Mouse (Mus musculus) midbrain, embryonic 12.5 days (tissue): Measurements from ENCODE around the gene F2rl1. TPM values are rescaled to one million over a fixed set of nuclear protein-coding genes. Genes with fewer than 3 reads are reported as not detected.
A peak's percentile ranks its signal among the peaks of the same experiment; 100 is the strongest.

Experiments used
- ATAC-seq: fragments of 200-750 bp; cut with Nextera tagmentation; 2 replicates; pipeline ENCODE4 v1.8.0; 2017; ENCODE audit warnings: low read depth, moderate TSS enrichment, moderate library complexity; ENCODE audit not compliant: low FRiP score
- H3K27ac ChIP-seq: fragments of 300-500 bp; sonication (generic); replicated peaks from 2 replicates; pipeline ENCODE4 v1.5.1; 2016; ENCODE audit warnings: mild to moderate bottlenecking
- H3K27me3 ChIP-seq: fragments of 300-500 bp; sonication (generic); 2 replicates; pipeline ENCODE4 v1.6.1; 2016; ENCODE audit warnings: mild to moderate bottlenecking
- H3K36me3 ChIP-seq: fragments of 300-500 bp; sonication (generic); 2 replicates; pipeline ENCODE4 v1.6.1; 2016
- H3K4me1 ChIP-seq: fragments of 300-500 bp; sonication (generic); 2 replicates; pipeline ENCODE4 v1.6.1; 2016
- H3K4me2 ChIP-seq: fragments of 300-500 bp; sonication (generic); replicated peaks from 2 replicates; pipeline ENCODE4 v1.6.1; 2016; ENCODE audit warnings: mild to moderate bottlenecking, moderate library complexity
- H3K4me3 ChIP-seq: fragments of 300-500 bp; sonication (generic); 2 replicates; pipeline ENCODE4 v1.5.1; 2016; ENCODE audit warnings: mild to moderate bottlenecking
- H3K9ac ChIP-seq: fragments of 300-500 bp; sonication (generic); replicated peaks from 2 replicates; pipeline ENCODE4 v1.6.1; 2016; ENCODE audit warnings: mild to moderate bottlenecking, moderate library complexity
- H3K9me3 ChIP-seq: fragments of 300-500 bp; sonication (generic); 2 replicates; pipeline ENCODE4 v1.6.1; 2016; ENCODE audit warnings: mild to moderate bottlenecking
- WGBS: fragments of 180-500 bp; shearing (Covaris S2); methylation state at CpG from one replicate; pipeline ENCODE4 v1.1.7; 2016; 5-methylcytosine and 5-hydroxymethylcytosine counted together
- polyA plus RNA-seq: library from polyadenylated mRNA; unstranded; fragments of >200 nt; fragmentation: Nextera tagmentation; extraction: Ambion mirVana; gene quantifications from 2 replicates; pipeline ENCODE4 v1.2.1, GENCODE M21; 2016

Gene F2rl1
- polyA plus RNA-seq, 1 experiment from 2014 or later: 0.17 TPM

GRCm38 (mm10) chr13:95493296-95493695 is 31.7 kb downstream of the F2rl1 start:
- H3K4me3 ChIP-seq: no peak overlapping the region
- peaks cover 5% of the 10 kb centered on the region; the same call in 1 of the 2 replicates for H3K4me1 ChIP-seq
- H3K4me2 ChIP-seq: no peak overlapping the region
- H3K9me3 ChIP-seq: no peaks in the 10 kb centered on the region
- H3K36me3 ChIP-seq: no peaks in the 10 kb centered on the region
- no peak overlapping the region for H3K9ac ChIP-seq
- ATAC-seq: no peak
- 0 out of 2 replicates have a peak, but pooled peaks cover 4% of the 10 kb centered on the region for H3K27me3 ChIP-seq
- H3K27ac ChIP-seq: no peak overlapping the region
- 75% methylated on average over 5 of the region's 5 CpGs for WGBS

GRCm38 (mm10) chr13:95491327-95491726 is 33.7 kb downstream of the F2rl1 start:
- H3K4me2 ChIP-seq: no peak overlapping the region
- no peak overlapping the region for H3K4me3 ChIP-seq
- no peaks in the 10 kb centered on the region for H3K4me1 ChIP-seq
- 0 out of 2 replicates have a peak, but pooled peaks cover 4% of the 10 kb centered on the region for H3K27me3 ChIP-seq
- no peaks in the 10 kb centered on the region for H3K9me3 ChIP-seq
- no peaks in the 10 kb centered on the region for H3K36me3 ChIP-seq
- WGBS: 57% methylated on average over 11 of the region's 11 CpGs
- H3K9ac ChIP-seq: no peak overlapping the region
- ATAC-seq: no peak
- no peak overlapping the region for H3K27ac ChIP-seq

GRCm38 (mm10) chr13:95484664-95485063 is 40.4 kb downstream of the F2rl1 start:
- H3K4me1 ChIP-seq: 0 out of 2 replicates have a peak, but pooled peaks cover 3% of the 10 kb centered on the region
- WGBS: 54% methylated on average over 5 of the region's 5 CpGs

GRCm38 (mm10) chr13:95481428-95481827 is 43.6 kb downstream of the F2rl1 start:
- no peak overlapping the region for H3K4me3 ChIP-seq
- ATAC-seq: peak; percentile 34; the same call in 1 of the 2 replicates

More at GRCm38 (mm10) chr13:95484664-95485063, 40.4 kb downstream of the F2rl1 start:
- ATAC-seq: no peak
- H3K4me3 ChIP-seq: no peak overlapping the region
- H3K9me3 ChIP-seq: no peaks in the 10 kb centered on the region
- no peak overlapping the region for H3K9ac ChIP-seq
- peaks cover 8% of the 10 kb centered on the region; the same call in 1 of the 2 replicates for H3K27me3 ChIP-seq
- no peak overlapping the region for H3K4me2 ChIP-seq
- H3K27ac ChIP-seq: no peak overlapping the region
- H3K36me3 ChIP-seq: no peaks in the 10 kb centered on the region

GRCm38 (mm10) chr13:95478671-95479413 is 46.2 kb downstream of the F2rl1 start, which contains the start of gene S100z:
Gene S100z (minus strand): TSS chr13:95478721.
- 91% methylated on average over 21 of the region's 21 CpGs for WGBS
- H3K9me3 ChIP-seq: no peaks in the 10 kb centered on the region

More at GRCm38 (mm10) chr13:95481428-95481827, 43.6 kb downstream of the F2rl1 start:
- Histone ChIP-seq H3K27ac (no peak overlapping the region), H3K9me3 (no peaks in the 10 kb centered on the region), H3K4me1 (0 out of 2 replicates have a peak, but pooled peaks cover 3% of the 10 kb centered on the region), H3K9ac (no peak overlapping the region), H3K4me2 (no peak overlapping the region), H3K36me3 (no peaks in the 10 kb centered on the region), H3K27me3 (peaks cover 8% of the 10 kb centered on the region; the same call in 1 of the 2 replicates)
- WGBS: 18% methylated on average over 4 of the region's 4 CpGs

GRCm38 (mm10) chr13:95477173-95477572 is 47.9 kb downstream of the F2rl1 start:
- Histone ChIP-seq H3K9me3 (no peaks in the 10 kb centered on the region), H3K27ac (no peak overlapping the region), H3K4me1 (no peaks in the 10 kb centered on the region), H3K4me3 (no peak overlapping the region), H3K4me2 (no peak overlapping the region), H3K36me3 (no peaks in the 10 kb centered on the region), H3K27me3 (peaks cover 8% of the 10 kb centered on the region; the same call in 1 of the 2 replicates), H3K9ac (no peak overlapping the region)
- 87% methylated on average over 6 of the region's 6 CpGs for WGBS
- ATAC-seq: no peak

More at GRCm38 (mm10) chr13:95478671-95479413, 46.2 kb downstream of the F2rl1 start, which contains the start of gene S100z:
- Histone ChIP-seq H3K9ac (no peak within 1 kb of the TSS), H3K4me3 (no peak within 1 kb of the TSS), H3K27me3 (peaks cover 8% of the 10 kb centered on the region; the same call in 1 of the 2 replicates), H3K4me1 (no peaks in the 10 kb centered on the region), H3K27ac (no peak within 1 kb of the TSS), H3K36me3 (no peaks in the 10 kb centered on the region), H3K4me2 (no peak within 1 kb of the TSS)
- no peak for ATAC-seq

GRCm38 (mm10) chr13:95475124-95475523 is 49.9 kb downstream of the F2rl1 start:
- ATAC-seq: no peak

GRCm38 (mm10) chr13:95474294-95474693 is 50.7 kb downstream of the F2rl1 start:
- no peak for ATAC-seq
- H3K27me3 ChIP-seq: no peaks in the 10 kb centered on the region; the same call in 1 of the 2 replicates
- 87% methylated on average over 3 of the region's 3 CpGs for WGBS
- no peaks in the 10 kb centered on the region for H3K9me3 ChIP-seq
- H3K4me2 ChIP-seq: no peak overlapping the region
- no peak overlapping the region for H3K4me3 ChIP-seq
- no peak overlapping the region for H3K9ac ChIP-seq
- no peaks in the 10 kb centered on the region for H3K36me3 ChIP-seq
- H3K27ac ChIP-seq: no peak overlapping the region
- H3K4me1 ChIP-seq: no peaks in the 10 kb centered on the region

More at GRCm38 (mm10) chr13:95475124-95475523, 49.9 kb downstream of the F2rl1 start:
- peaks cover under 1% of the 10 kb centered on the region; the same call in 1 of the 2 replicates for H3K27me3 ChIP-seq
- H3K4me1 ChIP-seq: no peaks in the 10 kb centered on the region
- no peaks in the 10 kb centered on the region for H3K36me3 ChIP-seq
- H3K9me3 ChIP-seq: no peaks in the 10 kb centered on the region
- no peak overlapping the region for H3K9ac ChIP-seq
- 76% methylated on average over 7 of the region's 7 CpGs for WGBS
- no peak overlapping the region for H3K4me2 ChIP-seq
- no peak overlapping the region for H3K4me3 ChIP-seq
- H3K27ac ChIP-seq: no peak overlapping the region

- H3K36me3 ChIP-seq: no peaks in the 10 kb centered on the region
- H3K27me3 ChIP-seq: no peaks in the 10 kb centered on the region
- WGBS: 59% methylated on average over 2 of the region's 2 CpGs
- no peak overlapping the region for H3K4me2 ChIP-seq
- H3K4me1 ChIP-seq: no peaks in the 10 kb centered on the region
- no peak overlapping the region for H3K4me3 ChIP-seq
- no peak overlapping the region for H3K27ac ChIP-seq
- H3K9me3 ChIP-seq: no peaks in the 10 kb centered on the region
- ATAC-seq: no peak
- no peak overlapping the region for H3K9ac ChIP-seq
These were observed 54.1 kb downstream of the F2rl1 start for GRCm38 (mm10) chr13:95470970-95471369.

Other genes starting within 250 kb of the F2rl1 start
- 53.1 and 62.3 TPM in 2 replicates for gene Zbed3, start 201.6 kb downstream of the F2rl1 start, polyA plus RNA-seq
- 54.9 and 58.6 TPM in 2 replicates for gene Aggf1, start 149.9 kb downstream of the F2rl1 start, polyA plus RNA-seq
- 0.61 and 1.1 TPM in 2 replicates for gene Crhbp, start 80.3 kb downstream of the F2rl1 start, polyA plus RNA-seq
- gene S100z, start 46.5 kb downstream of the F2rl1 start, polyA plus RNA-seq: not detected in 2 replicates
- 106 and 110 TPM in 2 replicates for gene F2r, start 93.3 kb upstream of the F2rl1 start, polyA plus RNA-seq
- 1.0 and 1.1 TPM in 2 replicates for gene F2rl2, start 171.6 kb upstream of the F2rl1 start, polyA plus RNA-seq